Mouse (Mus musculus) lung, adult 2 months (tissue): ENCODE measurements at regions not wholly inside any gene's neighbourhood (a gene's known extent, or its start where the extent isn't known, plus 50 kb on each side); places are given as distances from the start of the nearest gene placed in this dataset.

Experiments
- CTCF ChIP-seq: fragments of 200-500 bp; IDR thresholded peaks from 2 replicates; pipeline ENCODE4 v1.5.1; 2011; ENCODE audit warnings: mild to moderate bottlenecking, low read length, control low read depth; ENCODE audit not compliant: insufficient read depth
- POLR2A ChIP-seq: fragments of 200-500 bp; IDR thresholded peaks from 2 replicates; pipeline ENCODE4 v1.6.1; 2011; ENCODE audit warnings: low read depth, mild to moderate bottlenecking, control low read depth, low read length, borderline replicate concordance; ENCODE audit errors: extremely low read depth

- TF ChIP-seq POLR2A, result no peak
- TF ChIP-seq CTCF, result no peak
Measured at GRCm38 (mm10) chr9:43982359-43982889, 60.8 kb upstream of the Thy1 start.
